Mouse (Mus musculus) embryonic fibroblast, embryonic 13.5 days (primary cell): ENCODE measurements around the gene Xpc. TPM values are rescaled to one million over a fixed set of nuclear protein-coding genes. Genes with fewer than 3 reads are reported as not detected.

Experiments
- H3K27ac ChIP-seq: 2 replicates; pipeline ENCODE4 v1.5.1; 2012; ENCODE audit warnings: low read length, control low read depth, inconsistent platforms; ENCODE audit not compliant: insufficient read depth
- H3K4me1 ChIP-seq: 2 replicates; pipeline ENCODE4 v1.6.1; 2011; ENCODE audit warnings: low read length; ENCODE audit not compliant: control insufficient read depth, insufficient read depth
- H3K4me3 ChIP-seq: 2 replicates; pipeline ENCODE4 v1.5.1; 2011; ENCODE audit warnings: mild to moderate bottlenecking, control low read depth, low read length; ENCODE audit not compliant: insufficient read depth
- CTCF ChIP-seq: IDR thresholded peaks from 2 replicates; pipeline ENCODE4 v1.5.1; 2011; ENCODE audit warnings: mild to moderate bottlenecking, control low read depth, low read length, moderate library complexity, borderline replicate concordance; ENCODE audit not compliant: insufficient read depth
- POLR2A ChIP-seq: IDR thresholded peaks from 2 replicates; pipeline ENCODE4 v1.6.1; 2011; ENCODE audit warnings: low read depth, mild to moderate bottlenecking, control low read depth, low read length, moderate library complexity
- polyA plus RNA-seq: library from polyadenylated mRNA; stranded (reverse); fragments of >200 nt; gene quantifications from 2 replicates; pipeline ENCODE4 v1.2.4, GENCODE M21; 2011; ENCODE audit warnings: low read depth; ENCODE audit not compliant: missing spikeins, insufficient read length

The Xpc gene
- polyA plus RNA-seq, 1 experiment, result 7.7 TPM

GRCm38 (mm10) chr6:91506036-91506435, 9.7 kb downstream of the Xpc start:
- no peak for TF ChIP-seq POLR2A
- no peak for TF ChIP-seq CTCF
- Histone ChIP-seq H3K4me3 (no peak overlapping the region), H3K4me1 (no peaks in the 10 kb centered on the region), H3K27ac (no peak overlapping the region)

- H3K27ac ChIP-seq, result no peak overlapping the region
- no peaks in the 10 kb centered on the region for H3K4me1 ChIP-seq
- TF ChIP-seq CTCF, result no peak
- no peak for TF ChIP-seq POLR2A
- no peak overlapping the region for H3K4me3 ChIP-seq
Observed at GRCm38 (mm10) chr6:91503302-91503701, 12.4 kb downstream of the Xpc start.

- TF ChIP-seq CTCF (no peak), POLR2A (no peak)
- Histone ChIP-seq H3K27ac (no peak overlapping the region), H3K4me3 (no peak overlapping the region), H3K4me1 (no peaks in the 10 kb centered on the region)
Observed at GRCm38 (mm10) chr6:91494526-91494925, 21.2 kb downstream of the Xpc start.

- TF ChIP-seq POLR2A (no peak), CTCF (no peak)
- no peak overlapping the region for H3K27ac ChIP-seq
- peaks cover 7% of the 10 kb centered on the region for H3K4me1 ChIP-seq
- H3K4me3 ChIP-seq, result no peak overlapping the region
Observed at GRCm38 (mm10) chr6:91493053-91493452, 22.6 kb downstream of the Xpc start.

- Histone ChIP-seq H3K4me3 (no peak overlapping the region), H3K27ac (no peak overlapping the region), H3K4me1 (peaks cover 17% of the 10 kb centered on the region)
- TF ChIP-seq POLR2A, result no peak
- TF ChIP-seq CTCF, result no peak
Observed at GRCm38 (mm10) chr6:91491004-91491403, 24.7 kb downstream of the Xpc start.

GRCm38 (mm10) chr6:91489872-91490271, 25.8 kb downstream of the Xpc start:
- no peak for TF ChIP-seq POLR2A
- no peak for TF ChIP-seq CTCF
- Histone ChIP-seq H3K27ac (no peak overlapping the region), H3K4me3 (no peak overlapping the region), H3K4me1 (peaks cover 17% of the 10 kb centered on the region)

GRCm38 (mm10) chr6:91488496-91489212, 27.0 kb downstream of the Xpc start:
- no peak overlapping the region for H3K4me3 ChIP-seq
- peaks cover 17% of the 10 kb centered on the region for H3K4me1 ChIP-seq
- peak overlapping the region; percentile 74 for H3K27ac ChIP-seq
- TF ChIP-seq POLR2A (no peak), CTCF (no peak)

- no peak overlapping the region for H3K4me3 ChIP-seq
- H3K4me1 ChIP-seq, result peaks cover 17% of the 10 kb centered on the region
- no peak overlapping the region for H3K27ac ChIP-seq
- TF ChIP-seq POLR2A (no peak), CTCF (no peak)
Observed at GRCm38 (mm10) chr6:91486736-91487453, 28.8 kb downstream of the Xpc start.

- no peak overlapping the region for H3K27ac ChIP-seq
- peaks cover 11% of the 10 kb centered on the region for H3K4me1 ChIP-seq
- TF ChIP-seq CTCF (no peak), POLR2A (no peak)
- H3K4me3 ChIP-seq, result no peak overlapping the region
Observed at GRCm38 (mm10) chr6:91483371-91483770, 32.3 kb downstream of the Xpc start.

GRCm38 (mm10) chr6:91476541-91476940, 39.1 kb downstream of the Xpc start:
- H3K27ac ChIP-seq, result no peak overlapping the region
- TF ChIP-seq POLR2A, result no peak
- no peak for TF ChIP-seq CTCF
- H3K4me3 ChIP-seq, result no peak overlapping the region
- H3K4me1 ChIP-seq, result peaks cover 5% of the 10 kb centered on the region; the same call in 1 of the 2 replicates
